Mouse (Mus musculus) neutrophil, adult 5-6 weeks (primary cell): ENCODE measurements around the gene Vav3. TPM values are rescaled to one million over a fixed set of nuclear protein-coding genes. Genes with fewer than 3 reads are reported as not detected.

ENCODE experiments used
- ATAC-seq: fragments of 151-379, 151-347 bp; 2 replicates; pipeline ENCODE4 v1.8.0; 2017; ENCODE audit warnings: mild to moderate bottlenecking, moderate TSS enrichment; ENCODE audit not compliant: insufficient number of reproducible peaks, poor library complexity, low FRiP score, severe bottlenecking; ENCODE audit errors: extremely low read depth
- total RNA-seq: library from RNA; stranded (forward); fragments of 200-1000 nt; gene quantifications from 2 replicates; pipeline ENCODE4 v1.2.3, GENCODE M21; 2017

Vav3 gene
- total RNA-seq, 1 experiment from 2014 or later = 54.9 TPM

DNA sequence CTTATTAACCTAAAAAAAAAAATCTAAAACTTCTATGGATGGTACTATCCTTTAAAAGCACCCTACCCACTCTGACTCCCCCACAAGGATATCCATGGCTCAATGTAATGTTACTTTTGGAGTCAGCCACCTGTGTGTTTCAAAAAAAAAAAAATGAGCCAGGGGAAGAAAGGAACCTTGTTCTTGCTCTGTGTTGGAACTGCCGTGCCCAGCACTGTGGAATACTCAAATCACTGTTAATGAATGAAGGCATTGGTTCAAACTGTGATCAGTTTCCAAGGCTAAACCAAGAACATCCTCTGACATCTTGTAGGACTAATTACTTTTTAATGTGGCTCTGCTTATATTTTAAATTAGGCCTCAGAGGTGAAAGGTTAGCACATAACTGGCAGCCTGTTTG is 282.4 kb downstream of the Vav3 start:
- ATAC-seq = no peak

DNA sequence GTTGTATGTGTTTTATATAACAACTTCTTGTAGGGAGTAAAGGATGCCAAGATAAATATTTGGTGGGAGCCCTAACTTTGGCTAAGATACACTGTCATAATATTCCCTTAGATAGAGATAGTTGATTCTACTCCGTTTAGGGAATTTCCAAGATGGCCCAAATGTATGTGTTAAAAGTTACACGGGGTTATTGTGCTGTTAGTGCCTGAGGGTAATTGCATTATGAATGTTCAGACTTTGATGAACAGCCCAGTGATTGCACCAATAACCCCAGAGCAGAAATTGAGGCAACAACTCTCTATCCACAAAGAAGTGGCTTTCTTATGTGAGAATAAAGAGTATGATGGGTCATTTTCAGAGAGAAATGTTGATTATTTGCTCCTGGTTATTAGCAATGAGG is 283.3 kb downstream of the Vav3 start:
- no peak for ATAC-seq

DNA sequence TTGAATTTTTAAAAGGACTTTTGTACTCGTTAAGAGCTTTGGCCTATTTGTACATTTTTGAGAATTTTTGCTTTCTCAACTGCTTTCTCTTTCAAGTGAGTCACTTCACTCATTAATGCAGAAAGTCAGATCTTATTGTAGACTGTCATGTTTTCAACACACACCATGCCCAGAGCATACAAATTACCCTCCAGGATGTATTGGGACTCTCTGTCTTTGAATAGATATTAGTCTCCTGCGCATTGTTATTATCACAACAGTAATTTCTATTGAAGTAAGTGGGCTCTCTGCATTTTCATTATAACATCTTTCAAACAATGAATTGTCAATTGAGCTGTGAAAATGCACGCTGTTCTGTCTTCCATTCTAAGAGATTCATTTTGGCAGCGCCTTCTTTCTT is 295.6 kb downstream of the Vav3 start:
- ATAC-seq = no peak

DNA sequence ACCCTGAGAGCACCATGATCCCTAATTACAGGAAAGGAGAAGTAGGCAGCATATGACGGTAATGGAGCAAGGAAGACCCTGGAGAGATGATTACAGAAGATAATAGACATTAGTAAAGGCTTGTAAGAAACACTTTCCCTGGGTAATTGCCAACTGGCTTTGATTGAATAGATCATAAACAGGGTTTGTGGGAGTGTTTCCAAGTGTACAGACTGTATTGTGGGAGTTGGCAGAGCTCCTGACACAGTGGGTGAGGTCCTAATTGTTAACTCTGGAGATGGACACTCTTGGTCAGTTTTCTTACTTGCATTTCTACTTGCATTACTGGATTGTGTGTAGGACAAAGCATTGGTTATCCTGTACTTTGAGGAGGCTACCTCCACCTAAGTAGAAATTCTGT is 298.9 kb downstream of the Vav3 start:
- no peak for ATAC-seq

DNA sequence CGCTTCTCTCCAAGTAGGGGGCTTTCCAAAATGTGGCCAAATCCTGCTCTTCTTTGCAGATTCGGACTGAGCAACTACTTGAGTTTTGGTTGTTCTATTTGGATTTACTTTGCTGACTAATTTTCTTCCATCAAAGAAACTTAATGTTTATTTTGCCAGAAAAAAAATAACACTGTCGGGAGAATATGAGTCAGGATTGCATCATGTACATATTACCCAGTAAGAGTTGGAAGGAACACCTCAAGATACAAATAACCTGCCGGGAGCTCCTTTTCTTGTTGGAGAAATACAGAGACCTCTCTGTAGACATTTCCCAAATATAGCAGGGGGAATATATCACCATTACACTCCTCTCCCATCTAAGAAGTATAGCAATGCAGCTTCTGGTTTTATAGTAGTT is 300.3 kb downstream of the Vav3 start:
- no peak for ATAC-seq

DNA sequence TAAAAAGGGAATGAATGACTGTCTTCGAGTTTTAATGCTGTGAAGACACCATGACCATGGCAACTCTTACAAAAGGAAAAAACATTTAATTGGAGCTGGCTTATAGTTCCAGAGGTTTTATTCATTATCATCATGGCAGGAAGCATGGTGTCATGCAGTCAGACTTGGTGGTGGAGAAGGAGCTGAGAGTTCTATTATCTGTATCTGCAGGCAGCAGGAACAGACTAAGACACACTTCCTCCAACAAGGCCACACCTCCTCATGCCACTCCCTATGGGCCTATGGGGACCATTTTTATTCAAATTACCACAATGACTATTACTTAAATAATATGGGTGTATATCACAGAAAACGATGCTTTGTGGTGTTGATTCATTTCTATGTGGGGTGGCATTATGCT is 307.8 kb downstream of the Vav3 start:
- no peak for ATAC-seq

DNA sequence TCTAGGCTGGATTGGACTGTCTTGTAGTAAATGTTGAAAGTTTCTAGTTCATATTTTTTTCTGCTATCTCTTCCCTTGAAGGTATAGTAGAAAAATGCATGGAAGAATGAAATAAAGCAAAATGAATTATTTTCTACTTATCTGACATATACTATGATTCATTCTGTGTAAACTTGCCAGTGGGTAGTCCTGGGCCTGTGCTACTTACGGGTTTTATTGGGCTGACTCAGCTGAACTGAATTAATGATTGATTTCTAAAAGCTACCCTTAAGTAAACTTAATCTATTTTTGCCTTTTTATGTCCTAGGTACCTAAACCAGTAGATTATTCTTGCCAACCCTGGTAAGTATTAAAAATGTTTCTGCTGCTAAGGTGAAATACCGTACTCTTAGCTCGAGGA is 311.0 kb downstream of the Vav3 start:
- ATAC-seq = no peak

DNA sequence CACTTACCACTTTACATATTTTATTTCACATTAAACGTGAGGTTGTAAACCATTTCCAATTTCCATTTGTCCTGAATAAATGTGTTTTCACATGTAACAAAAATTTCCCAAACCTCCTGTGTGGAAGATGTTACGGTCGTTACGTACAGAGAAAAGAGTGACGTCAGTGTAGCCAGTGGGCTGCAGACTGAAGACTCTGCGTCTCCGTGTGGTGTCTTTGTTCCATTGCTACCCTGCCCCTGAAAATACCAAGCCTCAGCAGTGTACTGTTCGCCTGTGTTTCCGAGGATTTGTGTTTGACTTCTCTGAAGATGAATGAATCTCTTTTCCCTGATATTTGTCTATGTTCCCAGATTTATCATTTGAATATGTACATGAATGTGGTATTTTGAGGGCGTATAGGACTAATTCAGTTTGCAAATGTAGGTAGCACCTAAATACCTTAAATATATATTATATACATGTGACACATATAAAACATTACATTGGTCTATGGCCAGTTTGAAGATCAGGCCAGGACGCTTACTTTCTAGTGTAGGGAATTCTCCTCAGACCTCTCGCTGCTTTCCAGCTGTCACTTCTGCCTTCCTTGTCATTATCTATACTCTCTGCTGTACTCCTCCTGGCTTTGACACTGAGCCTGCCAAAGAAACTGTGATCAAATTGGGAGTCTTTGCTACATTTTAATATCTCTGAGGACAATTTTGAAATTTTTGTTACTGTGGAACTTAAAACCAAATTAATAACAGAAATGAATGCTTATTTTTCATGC is 312.6 kb downstream of the Vav3 start:
- no peak for ATAC-seq

DNA sequence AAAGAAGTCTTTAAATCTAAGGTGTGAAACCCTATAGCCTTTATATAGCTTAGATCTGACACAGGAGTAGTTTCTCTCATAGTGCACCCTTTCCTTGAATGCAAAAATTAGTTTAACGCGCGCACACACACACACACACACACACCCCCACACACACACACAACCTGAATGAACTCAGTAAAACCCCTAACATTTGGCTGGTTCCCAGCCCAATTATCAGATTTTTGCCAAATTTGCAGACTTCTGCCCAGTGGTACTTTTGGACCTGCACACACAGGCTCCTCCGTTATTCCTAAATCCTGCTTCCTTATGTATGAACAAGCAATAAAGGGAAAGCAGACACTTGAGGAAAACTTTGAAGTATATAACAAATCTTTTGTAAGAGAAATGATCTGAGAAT is 313.9 kb downstream of the Vav3 start:
- ATAC-seq = no peak

DNA sequence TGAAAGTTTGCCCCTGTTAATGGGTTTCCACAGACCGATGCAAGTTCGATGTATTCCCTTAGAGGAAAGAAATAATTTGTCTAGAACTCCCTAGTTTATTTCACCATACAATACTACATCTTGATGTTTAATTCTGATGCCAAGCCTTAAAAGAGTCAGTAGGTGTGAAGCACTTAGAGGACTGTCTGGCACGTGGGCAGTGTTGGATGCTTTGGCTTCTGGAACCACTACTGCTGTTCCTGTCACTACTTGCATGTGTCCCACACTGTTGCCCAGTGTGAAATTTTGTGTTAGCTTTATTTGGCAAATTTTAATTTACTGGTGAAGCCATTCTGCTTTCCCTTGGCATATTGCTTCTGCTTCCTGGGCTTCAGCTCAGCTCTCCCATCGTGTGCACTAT is 331.3 kb downstream of the Vav3 start:
- ATAC-seq = no peak

DNA sequence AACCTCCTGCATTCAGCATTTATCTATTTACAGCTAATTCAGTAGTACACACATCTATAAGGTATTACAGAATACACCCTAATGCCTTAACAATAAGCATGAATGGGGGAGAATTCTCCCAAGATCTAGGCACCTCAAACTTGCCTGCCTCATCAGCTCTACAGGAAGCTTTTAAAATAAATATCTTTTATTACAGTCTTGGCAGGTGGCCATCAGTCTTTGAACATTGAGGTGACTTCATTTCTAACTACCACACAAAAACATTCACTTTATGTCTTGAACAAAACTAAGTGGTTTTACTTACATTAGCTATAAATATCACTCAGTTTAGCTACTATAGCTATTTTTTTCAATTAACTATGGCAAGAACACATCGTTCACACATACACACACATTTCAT is 332.5 kb downstream of the Vav3 start:
- no peak for ATAC-seq

DNA sequence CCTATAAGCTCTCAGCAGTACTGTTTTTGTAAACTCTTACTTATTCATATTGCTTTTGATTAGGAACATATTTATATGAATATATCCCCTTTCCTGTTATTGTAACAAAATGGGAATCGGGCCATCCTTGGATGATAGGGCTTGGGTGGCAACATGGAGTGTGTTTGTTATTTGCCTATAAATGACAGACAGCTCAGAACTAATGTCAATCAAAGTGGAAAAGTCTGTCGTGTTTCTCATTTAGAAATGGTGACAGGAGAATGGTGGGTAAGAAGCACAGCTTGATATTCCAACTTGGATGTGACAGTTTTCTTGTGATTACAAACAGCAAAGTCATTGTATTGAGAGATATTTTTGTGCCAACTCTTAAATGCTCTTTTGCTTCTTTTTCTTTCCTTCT is 339.8 kb downstream of the Vav3 start:
- no peak for ATAC-seq

DNA sequence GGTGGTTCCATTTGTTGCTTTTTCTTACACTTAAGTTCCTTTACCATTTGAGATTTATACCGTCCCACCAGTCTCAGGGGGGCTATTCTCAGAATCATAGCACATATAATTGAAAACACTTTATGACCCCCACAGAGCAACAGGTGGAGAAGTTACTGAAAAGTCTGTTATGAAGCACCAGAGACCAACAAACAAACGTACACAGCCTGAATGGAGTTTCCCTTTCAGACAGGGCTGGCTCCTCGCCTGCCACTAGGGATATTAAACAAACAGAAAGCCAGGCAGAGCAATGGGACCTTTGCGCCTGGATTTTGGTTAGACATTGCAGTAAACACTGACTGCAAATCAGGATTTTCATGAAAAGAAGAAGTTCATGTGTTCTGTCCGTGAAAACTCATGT is 341.4 kb downstream of the Vav3 start:
- no peak for ATAC-seq

DNA sequence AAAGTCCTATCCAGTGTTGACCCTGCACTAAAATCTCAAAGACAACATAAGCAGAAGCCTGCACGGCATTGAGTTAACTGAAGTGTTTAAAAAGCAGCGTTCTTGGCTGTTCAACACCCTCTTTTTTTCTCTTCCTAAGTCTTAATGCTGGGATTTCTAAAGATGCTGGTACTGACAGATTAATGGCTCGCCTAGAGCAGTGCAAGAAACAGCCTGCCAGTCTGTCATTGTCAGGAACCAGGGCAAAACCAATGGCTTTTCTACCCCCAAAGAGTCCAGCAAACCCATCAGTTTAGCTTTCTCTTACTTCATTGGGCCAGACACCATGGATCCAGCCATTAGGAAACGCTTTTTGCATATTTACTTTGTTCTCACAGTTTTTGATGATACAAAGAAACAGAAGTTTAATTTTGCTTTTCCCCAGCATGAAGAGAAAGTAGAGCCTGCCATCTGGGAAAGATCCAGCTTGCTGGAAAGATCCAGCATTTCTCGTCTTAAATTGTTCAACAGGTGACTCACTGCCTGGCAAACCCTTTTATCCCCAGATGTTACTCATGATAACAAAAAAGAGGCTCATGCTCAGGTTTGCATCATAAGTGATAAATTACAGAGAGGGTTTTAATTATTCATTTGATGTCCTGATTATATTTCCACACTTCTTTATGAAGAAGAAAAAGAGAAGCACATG is 343.3 kb downstream of the Vav3 start:
- no peak for ATAC-seq

DNA sequence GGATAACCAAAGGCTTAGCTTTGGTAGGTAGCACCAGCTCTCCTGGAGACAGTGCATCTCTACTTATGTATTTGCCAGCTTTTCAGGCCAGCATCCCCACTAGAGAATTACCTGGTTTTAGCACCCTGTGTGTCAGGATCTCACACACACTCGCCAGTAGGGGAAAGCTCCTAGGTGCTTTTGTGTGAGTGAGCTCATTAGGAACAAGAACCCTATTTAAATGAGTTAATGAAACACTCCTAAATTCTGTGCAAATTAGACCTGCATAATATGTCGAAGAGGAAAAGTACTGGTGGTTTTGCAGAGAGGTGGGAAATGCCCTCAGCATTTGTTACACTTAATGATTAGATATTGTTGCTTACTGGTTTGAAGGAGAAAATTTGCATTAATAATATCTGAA is 350.1 kb downstream of the Vav3 start:
- ATAC-seq = no peak

DNA sequence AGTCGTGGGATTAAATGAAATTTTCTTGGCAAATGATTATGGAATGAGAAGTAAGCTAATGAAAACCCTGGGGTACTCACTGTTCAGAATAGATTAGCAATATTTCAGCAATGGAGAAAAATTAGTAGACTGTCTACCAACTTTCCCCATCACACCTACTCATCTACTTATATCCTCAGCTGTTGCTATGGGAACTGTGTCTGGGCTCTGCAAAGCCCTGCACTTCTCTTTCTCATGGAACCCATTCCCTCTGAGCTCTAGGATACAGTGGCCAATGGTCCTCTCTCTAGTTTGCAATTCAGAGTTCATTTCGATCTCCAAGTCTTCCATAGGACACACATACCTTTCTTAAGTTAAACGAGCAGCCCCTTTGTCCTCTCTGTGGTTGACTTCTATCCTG is 352.2 kb downstream of the Vav3 start:
- ATAC-seq = no peak

DNA sequence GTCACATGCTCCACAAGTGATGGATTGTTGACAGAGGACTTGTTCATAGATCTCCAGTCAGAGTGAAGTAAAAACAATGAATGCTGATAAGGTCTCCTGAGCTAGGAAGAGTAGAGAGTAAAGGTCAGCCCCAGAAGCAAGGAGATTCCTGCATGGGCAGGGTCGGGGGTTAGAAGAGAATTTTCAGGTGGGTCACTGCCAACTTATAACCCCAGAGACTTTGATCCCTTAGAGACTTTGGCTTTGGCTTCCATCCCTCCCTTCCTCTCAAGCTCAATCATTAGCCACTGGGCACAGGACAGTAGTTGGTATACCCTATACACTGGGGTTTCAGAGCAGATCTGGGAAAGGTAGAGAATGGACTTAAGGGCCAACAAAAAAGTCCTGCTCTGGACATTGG is 360.8 kb downstream of the Vav3 start:
- no peak for ATAC-seq

DNA sequence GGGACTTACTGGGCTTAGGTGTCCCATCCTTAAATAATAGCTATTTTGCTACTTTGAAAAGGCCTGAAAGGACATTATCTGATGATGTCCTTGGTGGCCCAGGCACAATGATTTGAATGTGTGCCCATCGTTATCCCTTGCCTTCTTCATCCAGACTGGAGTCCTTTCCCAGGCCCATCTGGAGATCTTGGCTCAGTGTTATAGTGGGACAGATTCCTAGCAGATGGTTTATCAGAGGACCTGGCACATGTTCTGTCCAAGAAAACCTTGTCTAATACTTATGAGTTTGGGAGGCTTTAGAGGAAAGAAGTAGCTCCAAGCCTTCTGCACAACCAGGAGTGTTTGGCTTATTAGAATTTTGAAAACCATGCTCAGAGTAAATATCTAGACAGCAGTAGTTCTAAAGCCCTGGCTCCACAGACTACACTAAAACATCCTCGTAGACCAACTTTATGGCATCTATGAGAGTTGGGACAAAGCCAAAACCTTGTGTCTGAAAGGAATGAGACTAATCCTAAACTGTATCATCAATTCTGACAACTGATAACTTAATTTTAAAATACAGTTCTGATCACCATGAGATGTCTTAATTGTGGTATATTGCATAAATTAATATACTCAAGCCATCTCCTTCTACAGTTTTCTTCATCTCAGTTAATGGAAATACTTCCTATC is 367.5 kb downstream of the Vav3 start:
- no peak for ATAC-seq

DNA sequence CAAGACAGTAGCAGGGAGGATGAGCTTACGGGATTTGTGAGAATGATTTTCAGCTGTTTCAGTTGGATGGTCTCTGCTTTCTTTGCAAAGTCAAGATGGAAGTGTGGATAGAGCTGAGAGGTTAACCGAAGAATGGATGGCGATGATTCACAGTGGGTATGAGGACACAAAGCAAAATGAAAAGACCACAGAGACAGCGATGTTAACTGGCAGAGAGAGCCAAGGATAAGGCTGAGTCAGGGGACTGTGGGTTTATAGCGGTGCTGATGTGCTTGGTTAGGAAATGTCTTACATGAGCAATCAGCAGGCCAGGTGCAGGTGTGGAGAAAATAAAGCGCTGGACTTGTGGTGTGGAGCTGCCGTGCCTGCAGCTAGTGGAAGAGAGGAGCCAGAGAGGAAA is 371.3 kb downstream of the Vav3 start:
- ATAC-seq = no peak

DNA sequence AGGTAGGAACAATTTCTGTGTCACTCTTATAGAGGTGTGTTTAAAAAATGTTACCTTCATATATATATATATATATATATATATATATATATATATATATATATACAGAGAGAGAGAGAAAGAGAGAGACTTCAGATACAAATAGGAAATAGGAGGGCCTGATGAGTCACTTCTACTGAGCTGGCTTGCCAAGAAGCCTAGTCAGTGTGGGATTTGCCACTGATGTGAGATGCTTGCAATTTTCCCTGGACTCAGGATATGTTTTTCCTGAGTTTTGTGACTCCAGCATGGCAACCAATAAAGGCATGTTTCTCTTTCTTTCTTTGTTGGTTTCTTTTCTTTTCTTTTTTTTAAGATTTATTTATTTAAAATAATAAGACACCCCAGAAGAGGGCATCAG is 374.0 kb downstream of the Vav3 start:
- no peak for ATAC-seq
